Mouse (Mus musculus): ENCODE measurements around the gene Tmem141.

DNA sequence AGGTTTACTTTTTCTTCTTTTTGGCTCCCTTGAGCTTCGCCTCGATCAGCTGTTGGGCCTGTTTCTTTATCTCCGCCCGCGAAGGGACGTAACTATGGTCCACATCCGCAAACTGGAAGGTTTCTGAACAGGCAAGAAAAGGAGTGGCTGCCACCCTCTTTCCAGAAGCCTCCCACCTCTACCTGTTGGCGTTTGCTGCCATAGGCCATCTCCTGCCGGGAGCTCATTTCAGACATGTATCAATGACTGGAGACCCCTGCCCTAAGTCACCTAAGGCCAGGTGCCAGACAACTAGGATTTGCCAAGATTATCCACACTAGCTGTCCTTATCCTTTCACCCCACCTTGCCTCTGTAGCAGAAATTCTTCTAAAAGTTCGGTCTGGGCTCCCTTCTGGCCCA lies 13.1 kb downstream of the Tmem141 start:
- TF ChIP-seq CTCF (IDR thresholded peaks at IDR 0.05; ENCODE audit: control insufficient read depth, insufficient read depth, insufficient read length) (no peak), MYOD1 (IDR thresholded peaks at IDR 0.05; ENCODE audit: control insufficient read depth, insufficient read length, low read depth) (no peak), MYOG (IDR thresholded peaks at IDR 0.05; ENCODE audit: control insufficient read depth, extremely low read depth, insufficient read length) (no peak)

All from C2C12 (cell line).